Mouse (Mus musculus) myocyte (in vitro differentiated cells): ENCODE results near the gene Tmem150a.

Experiments used
- CEBPB ChIP-seq: IDR thresholded peaks from 2 replicates; pipeline ENCODE4 v1.6.1; 2011; ENCODE audit warnings: mild to moderate bottlenecking, moderate library complexity; ENCODE audit not compliant: poor library complexity, insufficient read depth, severe bottlenecking
- E2F4 ChIP-seq: IDR thresholded peaks from one replicate; pipeline ENCODE4 v1.6.1; 2011; ENCODE audit warnings: mild to moderate bottlenecking, control low read depth, moderate library complexity; ENCODE audit not compliant: insufficient read depth
- MAX ChIP-seq: IDR thresholded peaks from one replicate; pipeline ENCODE4 v1.6.1; 2011; ENCODE audit warnings: low read depth, mild to moderate bottlenecking, control low read depth
- MYOD1 ChIP-seq, 3 experiments: IDR thresholded peaks; one replicate each; pipeline ENCODE4 v1.6.1; 2011; ENCODE audit warnings: control low read depth in 2 of 3, low read depth in 2 of 3, mild to moderate bottlenecking in 2 of 3, moderate library complexity in 1 of 3; ENCODE audit not compliant: insufficient read length in 2 of 3, control insufficient read depth in 1 of 3
- MYOG ChIP-seq, 3 experiments: IDR thresholded peaks; one replicate each; pipeline ENCODE4 v1.6.1; 2011; ENCODE audit warnings: control low read depth in 2 of 3, low read depth in 2 of 3, mild to moderate bottlenecking in 2 of 3; ENCODE audit not compliant: insufficient read length in 2 of 3, control insufficient read depth in 1 of 3, insufficient read depth in 1 of 3
- POLR2A ChIP-seq: IDR thresholded peaks from one replicate; pipeline ENCODE4 v1.6.1; 2011; ENCODE audit warnings: low read depth, mild to moderate bottlenecking, control low read depth, moderate library complexity; ENCODE audit not compliant: insufficient read length
- POLR2AphosphoS2 ChIP-seq: IDR thresholded peaks from one replicate; pipeline ENCODE4 v1.6.1; 2011; ENCODE audit warnings: low read depth, control low read depth; ENCODE audit not compliant: insufficient read length
- REST ChIP-seq: IDR thresholded peaks from one replicate; pipeline ENCODE4 v1.6.1; 2011; ENCODE audit warnings: mild to moderate bottlenecking, control low read depth, moderate library complexity; ENCODE audit not compliant: insufficient read depth, insufficient read length
- SRF ChIP-seq: IDR thresholded peaks from one replicate; pipeline ENCODE4 v1.6.1; 2011; ENCODE audit warnings: low read depth; ENCODE audit not compliant: control insufficient read depth, insufficient read length
- TCF12 ChIP-seq: IDR thresholded peaks from one replicate; pipeline ENCODE4 v1.6.1; 2011; ENCODE audit warnings: mild to moderate bottlenecking, control low read depth; ENCODE audit not compliant: poor library complexity, insufficient read depth, severe bottlenecking
- TCF3 ChIP-seq: IDR thresholded peaks from one replicate; pipeline ENCODE4 v1.6.1; 2011; ENCODE audit warnings: low read depth, control low read depth; ENCODE audit not compliant: insufficient read length
- USF1 ChIP-seq: IDR thresholded peaks from one replicate; pipeline ENCODE4 v1.6.1; 2011; ENCODE audit warnings: low read depth, mild to moderate bottlenecking, control low read depth, moderate library complexity

DNA sequence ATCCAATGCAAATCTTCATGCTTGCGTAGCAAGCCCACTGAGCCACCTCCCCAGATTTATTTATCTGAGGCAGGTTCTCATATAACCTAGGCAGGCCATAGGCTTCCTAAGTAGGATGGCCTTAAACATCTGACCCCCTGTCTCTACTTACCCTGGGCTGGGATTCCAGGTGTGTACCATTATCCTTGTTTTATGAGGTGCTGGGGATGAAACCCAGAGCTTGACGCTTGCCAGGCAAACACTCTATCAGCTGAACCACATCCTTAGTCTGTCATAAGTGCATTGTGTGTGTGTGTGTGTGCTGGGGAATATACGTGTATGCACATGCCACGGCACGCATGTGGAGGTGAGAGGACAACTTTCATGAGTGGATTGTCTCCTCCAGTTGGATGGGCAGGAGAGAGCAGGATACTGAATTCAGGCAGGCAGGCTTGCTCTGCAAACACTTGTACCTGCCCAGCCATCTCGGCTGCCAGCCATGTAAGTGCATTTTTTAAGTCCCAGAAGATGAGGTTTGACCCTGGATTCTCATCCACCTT is 33.6 kb downstream of the Tmem150a start:
- TF ChIP-seq POLR2A, result no peak
- TF ChIP-seq POLR2AphosphoS2, result no peak
- TF ChIP-seq USF1, result no peak
- TF ChIP-seq CEBPB, result no peak
- no peak for TF ChIP-seq MYOD1 (IDR thresholded peaks at IDR 0.05; ENCODE audit: control insufficient read depth in 1 of 3, insufficient read length in 2 of 3, low read depth in 2 of 3)
- no peak for TF ChIP-seq REST
- TF ChIP-seq MAX, result no peak
- no peak for TF ChIP-seq TCF12
- TF ChIP-seq TCF3, result no peak
- TF ChIP-seq MYOG (IDR thresholded peaks at IDR 0.05; ENCODE audit: control insufficient read depth in 1 of 3, insufficient read depth in 1 of 3, insufficient read length in 2 of 3, low read depth in 2 of 3), result no peak
- no peak for TF ChIP-seq E2F4
- TF ChIP-seq SRF, result no peak
